Comparison of ENCODE assay signal across 11 mouse cellular contexts in genomic region chr16:24434026-24434425, GRCm38 (mm10). TPM values are rescaled to one million over a fixed set of nuclear protein-coding genes. Genes with fewer than 3 reads are reported as not detected.
DNase-seq lines count a peak whose midpoint lies in the region; ATAC-seq and TF ChIP-seq lines count a peak whose summit lies in the region.
"Had no signal": no experiment of that assay in that cellular context is flagged by ENCODE, and none has a peak within 500 bp of the region (broad histone marks: within the 10 kb centered on the region; RNA-seq: fewer than 3 reads in every experiment).

No protein-coding gene starts in this region.

- peaks cover 22% of the 10 kb centered on the region for H3K4me1 ChIP-seq in limb, embryonic 14.5 days (ENCODE audit: control insufficient read depth, insufficient read depth, low read length)

- DNase-seq in gastrocnemius, adult 2 months, result no peak
- DNase-seq in gastrocnemius, postnatal 14 days, result no peak
- DNase-seq in layer of hippocampus, adult 2 months (ENCODE audit: low spot score in 2 of 2), result no peak
- DNase-seq in layer of hippocampus, postnatal 36 days, result no peak
- DNase-seq in R1 (ENCODE audit: low read depth, low spot score), result peak; percentile 75
- no peak for DNase-seq in limb, embryonic 14.5 days (ENCODE audit: low spot score)
- no peak for DNase-seq in layer of hippocampus, adult 9-10 months (ENCODE audit: low spot score)
- no peak for DNase-seq in layer of hippocampus, adult 11-12 months (ENCODE audit: low spot score)
- DNase-seq: left cerebral cortex, postnatal 4 days; thymus, adult 2 months had no signal

- H3K9ac ChIP-seq in limb, embryonic 14.5 days (ENCODE audit: low read depth, low read length, severe bottlenecking), result no peak overlapping the region

- intact Hi-C loops in gastrocnemius, adult 2 months (cut with DNase I), result no loop called here
- intact Hi-C loops in gastrocnemius, postnatal 14 days (cut with DNase I; ENCODE audit: low total_unique reads), result no loop called here

- H3K4me2 ChIP-seq in limb, embryonic 14.5 days (replicated peaks; ENCODE audit: low read depth, low read length, severe bottlenecking), result 0 out of 2 replicates have a peak overlapping the region, but pooled peaks have one; percentile 3

- H3K36me3 ChIP-seq in limb, embryonic 14.5 days (ENCODE audit: control insufficient read depth, insufficient read depth, low read length), result no peaks in the 10 kb centered on the region

- TF ChIP-seq POLR2A in limb, embryonic 14.5 days (IDR thresholded peaks at IDR 0.05; ENCODE audit: borderline replicate concordance, extremely low read depth, insufficient read depth, insufficient read length), result no peak

- H3K9me3 ChIP-seq in limb, embryonic 14.5 days (ENCODE audit: control insufficient read depth, low read length), result no peaks in the 10 kb centered on the region

- no peak for TF ChIP-seq CTCF in gastrocnemius, adult 2 months (IDR thresholded peaks at IDR 0.05)
- no peak for TF ChIP-seq CTCF in layer of hippocampus, adult 2 months (conservative IDR thresholded peaks at IDR 0.05)

- WGBS in limb, embryonic 14.5 days, result 52% methylated on average over 7 of the region's 7 CpGs

- no peak overlapping the region for H3K4me3 ChIP-seq in gastrocnemius, adult 2 months
- H3K4me3 ChIP-seq in layer of hippocampus, adult 2 months, result no peak overlapping the region
- no peak overlapping the region for H3K4me3 ChIP-seq in limb, embryonic 14.5 days (replicated peaks; ENCODE audit: low read length)

- ATAC-seq in limb, embryonic 14.5 days (ENCODE audit: low FRiP score, low read depth), result no peak
- ATAC-seq: inflammation-experienced regulatory T-cells, adult 6 months had no signal

- H3K27ac ChIP-seq in gastrocnemius, adult 2 months, result peak overlapping the region; percentile 91
- H3K27ac ChIP-seq in layer of hippocampus, adult 2 months, result peak overlapping the region; percentile 57; the same call in 1 of the 2 replicates
- peak overlapping the region; percentile 26; the same call in 1 of the 2 replicates for H3K27ac ChIP-seq in limb, embryonic 14.5 days (replicated peaks; ENCODE audit: low read depth, low read length)

- H3K27me3 ChIP-seq in limb, embryonic 14.5 days (ENCODE audit: control insufficient read depth, insufficient read depth, low read length), result no peaks in the 10 kb centered on the region

RNA-seq across cellular contexts. Expression of gene Lpp, which starts 40.7 kb away (rescaled TPM):
- 10 to 100 TPM; 17.7 to 18.0 TPM for total RNA-seq in gastrocnemius, adult 2 months (2021)
- 10 to 100 TPM; 27.5 to 30.2 TPM for total RNA-seq in gastrocnemius, postnatal 14 days (2021)
- 10 to 100 TPM; 10.1 to 10.5 TPM for total RNA-seq in layer of hippocampus, adult 2 months (2021)
- total RNA-seq in layer of hippocampus, postnatal 36 days (2021), result 10 to 100 TPM in 1 of 2 experiments, 1 to 10 TPM in 1; 7.2 to 11.8 TPM
- 15.1 and 16.5 TPM in 2 replicates for polyA plus RNA-seq in limb, embryonic 14.5 days (2012; rRNA removed)
- 46.7 and 52.4 TPM in 2 replicates for polyA plus RNA-seq in limb, embryonic 14.5 days (2014; fragmentation: Nextera tagmentation; extraction: Ambion mirVana)

Comparison
In these comparisons a context has a peak if more than half of its experiments do, and no peak if none do; other contexts are left out.
1. H3K27ac ChIP-seq: peak in every context shown above with its lines; median percentile 91 in gastrocnemius, adult 2 months; 57 in layer of hippocampus, adult 2 months; 26 in limb, embryonic 14.5 days.